Mouse (Mus musculus) kidney, embryonic 14.5 days (tissue): ENCODE measurements at regions not wholly inside any gene's neighbourhood (a gene's known extent, or its start where the extent isn't known, plus 50 kb on each side); places are given as distances from the start of the nearest gene placed in this dataset.
A peak's percentile ranks its signal among the peaks of the same experiment; 100 is the strongest.

Experiments
- ATAC-seq: fragments of 200-750 bp; cut with Nextera tagmentation; 2 replicates; pipeline ENCODE4 v1.8.0; 2017; ENCODE audit warnings: moderate number of reproducible peaks, mild to moderate bottlenecking, moderate TSS enrichment, moderate library complexity; ENCODE audit not compliant: low FRiP score, low TSS enrichment
- H3K27ac ChIP-seq: fragments of 300-500 bp; sonication (generic); 2 replicates; pipeline ENCODE4 v1.5.1; 2014; ENCODE audit warnings: low read depth, mild to moderate bottlenecking, low read length, moderate library complexity, mixed read lengths
- H3K27me3 ChIP-seq: fragments of 300-500 bp; sonication (generic); 2 replicates; pipeline ENCODE4 v1.6.1; 2014; ENCODE audit warnings: mild to moderate bottlenecking, low read length; ENCODE audit not compliant: control insufficient read depth, insufficient read depth
- H3K36me3 ChIP-seq: fragments of 300-500 bp; sonication (generic); 2 replicates; pipeline ENCODE4 v1.6.1; 2014; ENCODE audit warnings: low read length, mixed read lengths; ENCODE audit not compliant: control insufficient read depth, insufficient read depth
- H3K4me1 ChIP-seq: fragments of 300-500 bp; sonication (generic); 2 replicates; pipeline ENCODE4 v1.6.1; 2014; ENCODE audit warnings: low read length, mixed read lengths; ENCODE audit not compliant: control insufficient read depth, insufficient read depth
- H3K4me2 ChIP-seq: fragments of 300-500 bp; sonication (generic); replicated peaks from 2 replicates; pipeline ENCODE4 v1.6.1; 2014; ENCODE audit warnings: low read depth, mild to moderate bottlenecking, low read length
- H3K4me3 ChIP-seq: fragments of 300-500 bp; sonication (generic); 2 replicates; pipeline ENCODE4 v1.5.1; 2014; ENCODE audit warnings: mild to moderate bottlenecking, low read length
- H3K9ac ChIP-seq: fragments of 300-500 bp; sonication (generic); 2 replicates; pipeline ENCODE4 v1.6.1; 2014; ENCODE audit warnings: low read depth, mild to moderate bottlenecking, low read length, moderate library complexity
- H3K9me3 ChIP-seq: fragments of 300-500 bp; sonication (generic); 2 replicates; pipeline ENCODE4 v1.6.1; 2016; ENCODE audit warnings: low read length; ENCODE audit not compliant: control insufficient read depth
- WGBS: fragments of 180-500 bp; shearing (Covaris S2); extraction: QIAGEN DNeasy Blood & Tissue Kit; methylation state at CpG from one replicate; pipeline ENCODE4 v1.1.7; 2014; 5-methylcytosine and 5-hydroxymethylcytosine counted together

GRCm38 (mm10) chr5:45049410-45049809 is 249.9 kb upstream of the Ldb2 start:
- Histone ChIP-seq H3K27me3 (no peaks in the 10 kb centered on the region), H3K36me3 (no peaks in the 10 kb centered on the region), H3K9ac (no peak overlapping the region), H3K27ac (no peak overlapping the region), H3K4me1 (no peaks in the 10 kb centered on the region), H3K9me3 (no peaks in the 10 kb centered on the region), H3K4me3 (no peak overlapping the region), H3K4me2 (no peak overlapping the region)
- peak; percentile 57; the same call in 1 of the 2 replicates for ATAC-seq

- ATAC-seq: no peak
These were observed 243.4 kb upstream of the Ldb2 start for GRCm38 (mm10) chr5:45042914-45043313.

GRCm38 (mm10) chr5:45036430-45036829 is 236.9 kb upstream of the Ldb2 start:
- H3K4me2 ChIP-seq: no peak overlapping the region
- ATAC-seq: no peak
- no peaks in the 10 kb centered on the region for H3K4me1 ChIP-seq
- no peaks in the 10 kb centered on the region for H3K36me3 ChIP-seq
- H3K27me3 ChIP-seq: no peaks in the 10 kb centered on the region
- no peaks in the 10 kb centered on the region for H3K9me3 ChIP-seq
- H3K4me3 ChIP-seq: no peak overlapping the region
- 39% methylated on average over 1 of the region's 1 CpGs for WGBS
- H3K9ac ChIP-seq: no peak overlapping the region
- H3K27ac ChIP-seq: no peak overlapping the region

More at GRCm38 (mm10) chr5:45042914-45043313, 243.4 kb upstream of the Ldb2 start:
- Histone ChIP-seq H3K9ac (no peak overlapping the region), H3K9me3 (no peaks in the 10 kb centered on the region), H3K36me3 (no peaks in the 10 kb centered on the region), H3K4me1 (no peaks in the 10 kb centered on the region), H3K27me3 (no peaks in the 10 kb centered on the region), H3K27ac (no peak overlapping the region), H3K4me3 (no peak overlapping the region), H3K4me2 (no peak overlapping the region)
- WGBS: 68% methylated on average over 2 of the region's 2 CpGs

GRCm38 (mm10) chr5:45033146-45033545 is 233.7 kb upstream of the Ldb2 start:
- no peaks in the 10 kb centered on the region for H3K27me3 ChIP-seq
- H3K4me3 ChIP-seq: no peak overlapping the region
- H3K9me3 ChIP-seq: no peaks in the 10 kb centered on the region
- H3K36me3 ChIP-seq: no peaks in the 10 kb centered on the region
- ATAC-seq: no peak
- WGBS: 80% methylated on average over 1 of the region's 1 CpGs
- no peak overlapping the region for H3K4me2 ChIP-seq
- H3K4me1 ChIP-seq: no peaks in the 10 kb centered on the region
- H3K27ac ChIP-seq: no peak overlapping the region
- H3K9ac ChIP-seq: no peak overlapping the region

GRCm38 (mm10) chr5:45027876-45028275 is 228.4 kb upstream of the Ldb2 start:
- no peak for ATAC-seq
- H3K36me3 ChIP-seq: no peaks in the 10 kb centered on the region

DNA sequence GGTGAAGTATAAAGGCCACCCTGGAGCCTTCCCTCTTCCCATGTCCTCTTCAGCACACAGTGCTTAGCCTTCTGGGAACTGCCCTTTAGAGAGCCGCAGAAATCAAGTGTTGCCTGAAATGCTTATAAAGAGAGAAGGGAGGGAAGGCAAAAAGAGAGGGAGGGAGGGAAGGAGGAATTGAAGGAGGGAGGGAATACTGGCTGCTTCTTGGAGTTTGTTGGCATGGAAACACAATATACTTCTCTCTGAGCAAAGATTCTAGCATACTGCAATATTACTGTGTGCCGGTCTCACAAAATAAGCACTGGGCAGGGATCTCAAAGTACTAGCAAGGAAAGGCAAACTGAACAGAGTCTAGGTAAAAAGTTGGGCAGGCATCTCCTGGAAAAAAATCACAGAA is 225.9 kb upstream of the Ldb2 start:
- 92% methylated on average over 2 of the region's 2 CpGs for WGBS
- Histone ChIP-seq H3K9ac (no peak overlapping the region), H3K27ac (no peak overlapping the region)

More at GRCm38 (mm10) chr5:45027876-45028275, 228.4 kb upstream of the Ldb2 start:
- 36% methylated on average over 3 of the region's 3 CpGs for WGBS
- Histone ChIP-seq H3K4me3 (no peak overlapping the region), H3K4me2 (no peak overlapping the region), H3K27ac (no peak overlapping the region), H3K4me1 (no peaks in the 10 kb centered on the region), H3K9ac (no peak overlapping the region), H3K9me3 (no peaks in the 10 kb centered on the region), H3K27me3 (no peaks in the 10 kb centered on the region)

DNA sequence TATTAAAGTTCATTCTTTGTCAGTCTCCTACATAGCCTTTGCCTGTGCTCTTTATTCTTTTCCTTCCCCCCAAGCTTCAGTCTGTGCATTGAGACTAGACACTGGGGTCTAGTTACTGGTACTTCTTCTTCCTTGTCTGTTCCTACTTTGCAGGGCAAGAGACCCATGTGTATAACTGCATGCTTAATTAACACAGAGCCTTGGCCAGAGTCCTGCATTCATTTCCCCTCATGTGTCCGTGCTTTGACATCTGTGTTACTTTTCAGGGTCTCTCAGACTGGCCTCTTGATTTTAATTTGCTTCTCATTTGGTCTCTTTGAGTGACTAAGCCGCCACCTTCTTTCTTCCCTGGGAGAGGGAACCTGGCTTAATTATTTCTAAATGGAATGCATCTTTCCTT is 208.4 kb upstream of the Ldb2 start:
- no peak overlapping the region for H3K27ac ChIP-seq
- no peaks in the 10 kb centered on the region for H3K9me3 ChIP-seq
- no peaks in the 10 kb centered on the region for H3K4me1 ChIP-seq
- 79% methylated on average over 2 of the region's 2 CpGs for WGBS
- no peak overlapping the region for H3K9ac ChIP-seq
- ATAC-seq: no peak
- H3K36me3 ChIP-seq: no peaks in the 10 kb centered on the region
- no peak overlapping the region for H3K4me3 ChIP-seq
- no peak overlapping the region for H3K4me2 ChIP-seq
- no peaks in the 10 kb centered on the region for H3K27me3 ChIP-seq

More for the DNA sequence above, 225.9 kb upstream of the Ldb2 start:
- Histone ChIP-seq H3K36me3 (no peaks in the 10 kb centered on the region), H3K4me1 (no peaks in the 10 kb centered on the region), H3K9me3 (no peaks in the 10 kb centered on the region), H3K27me3 (no peaks in the 10 kb centered on the region), H3K4me2 (no peak overlapping the region), H3K4me3 (no peak overlapping the region)
- no peak for ATAC-seq

DNA sequence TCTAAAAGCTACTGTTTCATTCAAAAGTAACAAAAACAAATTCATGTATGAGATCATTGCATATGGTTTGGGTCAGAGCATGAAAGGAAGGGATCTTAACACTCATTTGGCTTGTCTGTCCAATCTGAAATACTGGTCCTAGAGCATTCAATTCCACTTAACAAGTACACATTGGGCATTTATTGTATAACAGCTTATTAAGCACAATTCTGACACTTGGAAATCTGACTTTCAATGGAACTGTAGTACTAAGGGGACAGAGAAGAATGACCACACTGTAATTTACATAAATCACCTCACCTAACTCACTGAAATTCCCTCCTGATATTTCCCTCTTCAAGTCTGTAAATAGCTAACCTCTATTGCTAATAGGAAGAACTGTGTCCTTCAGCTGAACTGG is 201.5 kb upstream of the Ldb2 start:
- peak overlapping the region; percentile 24; the same call in 1 of the 2 replicates for H3K27ac ChIP-seq
- no peak overlapping the region for H3K4me3 ChIP-seq

GRCm38 (mm10) chr5:44999032-44999431 is 199.6 kb upstream of the Ldb2 start:
- Histone ChIP-seq H3K36me3 (no peaks in the 10 kb centered on the region), H3K4me3 (no peak overlapping the region), H3K9ac (no peak overlapping the region), H3K27me3 (no peaks in the 10 kb centered on the region), H3K4me1 (no peaks in the 10 kb centered on the region), H3K4me2 (no peak overlapping the region), H3K9me3 (no peaks in the 10 kb centered on the region), H3K27ac (no peak overlapping the region)
- no peak for ATAC-seq
- WGBS: 64% methylated on average over 3 of the region's 3 CpGs

More for the DNA sequence above, 201.5 kb upstream of the Ldb2 start:
- Histone ChIP-seq H3K9ac (no peak overlapping the region), H3K27me3 (no peaks in the 10 kb centered on the region), H3K36me3 (no peaks in the 10 kb centered on the region), H3K4me1 (no peaks in the 10 kb centered on the region), H3K9me3 (no peaks in the 10 kb centered on the region), H3K4me2 (no peak overlapping the region)
- ATAC-seq: no peak
